Mouse (Mus musculus) midbrain, embryonic 11.5 days (tissue): ENCODE data around the gene Polr1b. TPM values are rescaled to one million over a fixed set of nuclear protein-coding genes. Genes with fewer than 3 reads are reported as not detected.

ENCODE experiments used
- ATAC-seq: fragments of 200-750 bp; cut with Nextera tagmentation; 2 replicates; pipeline ENCODE4 v1.8.0; 2017; ENCODE audit warnings: moderate TSS enrichment, moderate library complexity; ENCODE audit not compliant: low FRiP score
- DNase-seq: peaks from one replicate; pipeline ENCODE4 v3.0.0; 2015; ENCODE audit warnings: low spot score; ENCODE audit errors: missing footprints
- H3K27ac ChIP-seq: fragments of 300-500 bp; sonication (generic); 2 replicates; pipeline ENCODE4 v1.5.1; 2014; ENCODE audit warnings: low read depth, low read length
- H3K27me3 ChIP-seq: fragments of 300-500 bp; sonication (generic); 2 replicates; pipeline ENCODE4 v1.6.1; 2014; ENCODE audit warnings: mild to moderate bottlenecking, low read length, moderate library complexity, mixed read lengths; ENCODE audit not compliant: control insufficient read depth, insufficient read depth
- H3K36me3 ChIP-seq: fragments of 300-500 bp; sonication (generic); 2 replicates; pipeline ENCODE4 v1.6.1; 2014; ENCODE audit warnings: mild to moderate bottlenecking, low read length, moderate library complexity, mixed read lengths; ENCODE audit not compliant: control insufficient read depth, insufficient read depth
- H3K4me1 ChIP-seq: fragments of 300-500 bp; sonication (generic); 2 replicates; pipeline ENCODE4 v1.6.1; 2014; ENCODE audit warnings: low read length; ENCODE audit not compliant: control insufficient read depth, insufficient read depth
- H3K4me2 ChIP-seq: fragments of 300-500 bp; sonication (generic); 2 replicates; pipeline ENCODE4 v1.6.1; 2014; ENCODE audit warnings: mild to moderate bottlenecking, moderate library complexity
- H3K4me3 ChIP-seq: fragments of 300-500 bp; sonication (generic); 2 replicates; pipeline ENCODE4 v1.5.1; 2014; ENCODE audit warnings: low read depth, low read length
- H3K9ac ChIP-seq: fragments of 300-500 bp; sonication (generic); 2 replicates; pipeline ENCODE4 v1.6.1; 2014; ENCODE audit warnings: low read length
- H3K9me3 ChIP-seq: fragments of 300-500 bp; sonication (generic); 2 replicates; pipeline ENCODE4 v1.6.1; 2016; ENCODE audit warnings: low read length; ENCODE audit not compliant: control insufficient read depth
- WGBS: fragments of 180-500 bp; shearing (Covaris S2); extraction: QIAGEN DNeasy Blood & Tissue Kit; methylation state at CpG from one replicate; pipeline ENCODE4 v1.1.7; 2014; 5-methylcytosine and 5-hydroxymethylcytosine counted together
- polyA plus RNA-seq: library from polyadenylated mRNA; unstranded; fragments of >200 nt; fragmentation: Nextera tagmentation; extraction: Ambion mirVana; gene quantifications from 2 replicates; pipeline ENCODE4 v1.2.1, GENCODE M21; 2014

Gene Polr1b
- polyA plus RNA-seq, 1 experiment from 2014 or later = 18.4 TPM

DNA sequence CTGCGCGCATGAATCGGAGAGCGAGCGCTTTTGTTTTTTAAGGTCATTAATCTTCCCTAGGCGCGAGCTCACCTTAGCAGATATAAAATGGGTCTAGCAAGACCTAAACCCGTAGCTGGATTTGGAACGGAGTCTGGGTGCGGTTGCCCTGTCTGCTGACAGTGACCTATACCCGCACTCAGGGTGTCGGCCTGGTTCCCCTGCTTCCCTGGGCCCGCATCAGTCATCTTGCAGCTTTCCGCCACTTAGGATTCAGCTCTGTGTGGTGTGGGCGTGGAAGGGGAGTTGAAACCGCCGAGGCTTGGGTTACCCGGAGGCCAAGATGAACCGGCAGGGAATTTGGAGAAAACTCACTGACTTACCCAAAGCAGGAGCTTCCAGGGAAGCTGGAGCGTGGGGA, 34.5 kb upstream of the Polr1b start:
- ATAC-seq (peak; percentile 68), DNase-seq (no peak)
- H3K27me3 ChIP-seq = no peaks in the 10 kb centered on the region
- H3K27ac ChIP-seq = no peak overlapping the region
- peak overlapping the region; percentile 84 for H3K9ac ChIP-seq
- no peaks in the 10 kb centered on the region for H3K9me3 ChIP-seq
- peaks cover 9% of the 10 kb centered on the region for H3K4me1 ChIP-seq
- H3K36me3 ChIP-seq = no peaks in the 10 kb centered on the region
- peak overlapping the region; percentile 78 for H3K4me3 ChIP-seq
- under 1% methylated on average over 20 of the region's 20 CpGs for WGBS
- peak overlapping the region; percentile 54 for H3K4me2 ChIP-seq

DNA sequence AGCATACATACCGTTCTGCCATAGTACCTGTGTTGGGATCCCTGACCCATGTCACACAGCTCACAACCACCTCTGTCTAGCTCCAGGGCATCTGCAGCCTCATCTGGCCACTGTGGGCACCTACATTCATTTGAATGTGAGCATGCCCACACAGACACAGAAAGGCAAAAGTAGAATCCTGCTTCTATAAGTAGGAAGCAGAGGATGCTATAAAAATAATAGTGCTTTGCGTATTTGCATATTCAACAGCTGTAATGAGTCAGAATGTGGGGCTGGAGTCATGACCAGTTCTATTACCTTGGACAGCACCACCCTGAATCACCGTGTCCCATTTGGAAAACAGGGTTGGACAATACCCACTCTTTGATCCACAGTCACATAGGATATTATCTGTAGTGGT, 30.5 kb upstream of the Polr1b start:
- ATAC-seq (no peak), DNase-seq (no peak)
- Histone ChIP-seq H3K4me2 (no peak overlapping the region), H3K27me3 (no peaks in the 10 kb centered on the region), H3K9me3 (no peaks in the 10 kb centered on the region), H3K36me3 (no peaks in the 10 kb centered on the region), H3K27ac (no peak overlapping the region), H3K9ac (no peak overlapping the region), H3K4me1 (peaks cover 9% of the 10 kb centered on the region), H3K4me3 (no peak overlapping the region)
- WGBS = 92% methylated on average over 3 of the region's 3 CpGs

DNA sequence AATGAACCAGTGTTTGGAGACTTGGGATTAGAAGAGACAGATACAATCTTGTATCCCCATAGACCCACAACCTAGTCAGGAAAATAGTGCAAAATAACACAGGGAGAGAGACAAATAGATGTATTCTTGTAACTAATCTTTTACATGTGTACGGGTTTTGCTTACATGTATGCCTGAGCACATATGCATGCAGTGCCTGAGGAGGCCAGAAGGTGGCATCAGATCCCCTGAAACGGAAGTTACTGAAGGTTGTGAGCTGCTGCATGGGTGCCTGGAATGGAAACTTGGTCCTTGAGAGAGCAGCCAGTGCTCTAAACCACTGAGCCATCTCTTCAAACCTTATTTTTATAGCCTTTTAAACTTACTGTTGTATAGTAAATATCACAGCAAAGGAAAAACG, 22.5 kb upstream of the Polr1b start:
- ATAC-seq = no peak
- 84% methylated on average over 3 of the region's 3 CpGs for WGBS
- peak; percentile 78 for DNase-seq
- Histone ChIP-seq H3K4me1 (no peaks in the 10 kb centered on the region), H3K9ac (no peak overlapping the region), H3K27ac (no peak overlapping the region), H3K4me3 (no peak overlapping the region), H3K36me3 (0 out of 2 replicates have a peak, but pooled peaks cover 2% of the 10 kb centered on the region), H3K9me3 (no peaks in the 10 kb centered on the region), H3K4me2 (no peak overlapping the region), H3K27me3 (no peaks in the 10 kb centered on the region)

DNA sequence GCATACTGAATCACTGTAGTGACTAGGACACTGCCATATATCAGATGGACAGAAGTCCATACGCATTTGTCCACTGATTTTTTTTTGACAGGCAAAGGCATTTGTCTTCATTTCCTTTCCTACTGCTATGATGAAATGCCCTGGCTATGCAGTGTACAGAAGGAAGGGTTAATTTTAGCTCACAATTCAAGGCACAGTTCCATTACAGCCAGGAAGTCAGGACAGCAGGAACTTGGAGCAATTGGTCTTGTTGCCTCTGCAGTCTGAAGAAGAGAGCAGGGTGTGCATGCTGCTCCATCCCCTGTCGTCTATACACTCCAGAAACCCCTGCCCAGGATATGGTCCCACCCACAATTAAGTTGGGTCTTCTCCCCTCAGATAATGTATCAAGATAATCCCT, 21.6 kb upstream of the Polr1b start:
- peak; percentile 54 for DNase-seq
- Histone ChIP-seq H3K4me3 (no peak overlapping the region), H3K27ac (no peak overlapping the region), H3K27me3 (no peaks in the 10 kb centered on the region), H3K4me1 (no peaks in the 10 kb centered on the region), H3K9me3 (no peaks in the 10 kb centered on the region), H3K36me3 (0 out of 2 replicates have a peak, but pooled peaks cover 2% of the 10 kb centered on the region), H3K9ac (no peak overlapping the region), H3K4me2 (no peak overlapping the region)
- WGBS = 83% methylated on average over 2 of the region's 2 CpGs
- ATAC-seq = no peak

DNA sequence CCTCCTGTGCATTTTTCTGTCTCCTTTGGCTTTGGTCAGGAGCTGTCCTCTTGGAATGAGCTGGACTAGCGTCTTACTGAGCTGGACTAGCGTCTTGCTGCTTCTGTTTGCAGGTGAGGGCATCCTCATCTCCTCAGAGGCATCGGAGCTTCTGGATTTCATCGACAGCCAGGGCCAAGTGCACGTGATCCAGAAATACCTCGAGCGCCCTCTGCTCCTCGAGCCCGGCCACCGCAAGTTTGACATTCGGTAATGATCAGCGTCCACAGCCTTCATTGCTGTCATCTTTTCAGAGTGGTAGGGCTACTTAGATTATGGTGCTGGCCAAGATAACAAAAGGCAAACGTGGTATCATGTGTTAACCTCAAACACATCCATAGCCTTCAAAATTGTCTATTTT, 19.7 kb upstream of the Polr1b start:
- no peaks in the 10 kb centered on the region for H3K27me3 ChIP-seq
- DNase-seq (no peak), ATAC-seq (no peak)
- H3K36me3 ChIP-seq = 0 out of 2 replicates have a peak, but pooled peaks cover 4% of the 10 kb centered on the region
- H3K9me3 ChIP-seq = no peaks in the 10 kb centered on the region
- H3K4me1 ChIP-seq = no peaks in the 10 kb centered on the region
- H3K27ac ChIP-seq = no peak overlapping the region
- H3K4me2 ChIP-seq = no peak overlapping the region
- whole genome bisulfite sequencing = 75% methylated on average over 13 of the region's 13 CpGs
- H3K9ac ChIP-seq = no peak overlapping the region
- no peak overlapping the region for H3K4me3 ChIP-seq

DNA sequence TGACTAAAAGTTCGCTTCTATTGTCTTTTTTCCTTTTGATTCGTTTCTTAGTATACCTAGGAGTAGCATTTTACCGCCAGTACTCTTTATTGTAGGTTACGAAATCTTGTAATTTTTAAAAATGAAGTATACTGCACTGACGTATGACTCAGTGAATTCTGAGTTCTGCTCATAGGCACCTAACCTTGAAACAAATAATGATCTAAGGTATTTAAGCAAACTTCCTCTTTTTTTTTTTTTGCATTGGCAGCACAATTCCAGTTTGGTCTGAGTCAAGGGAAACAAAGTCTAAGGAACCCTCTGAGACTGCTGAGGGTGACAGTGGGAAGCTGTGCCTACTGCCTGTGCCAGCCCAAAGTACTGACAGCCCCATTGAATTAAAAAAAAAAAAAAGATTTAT, 17.3 kb upstream of the Polr1b start:
- Histone ChIP-seq H3K4me2 (no peak overlapping the region), H3K4me1 (no peaks in the 10 kb centered on the region), H3K9ac (no peak overlapping the region), H3K27me3 (no peaks in the 10 kb centered on the region), H3K36me3 (peaks cover 5% of the 10 kb centered on the region; the same call in 1 of the 2 replicates), H3K4me3 (no peak overlapping the region), H3K27ac (no peak overlapping the region), H3K9me3 (no peaks in the 10 kb centered on the region)
- WGBS = 90% methylated on average over 5 of the region's 5 CpGs
- ATAC-seq = no peak
- no peak for DNase-seq

DNA sequence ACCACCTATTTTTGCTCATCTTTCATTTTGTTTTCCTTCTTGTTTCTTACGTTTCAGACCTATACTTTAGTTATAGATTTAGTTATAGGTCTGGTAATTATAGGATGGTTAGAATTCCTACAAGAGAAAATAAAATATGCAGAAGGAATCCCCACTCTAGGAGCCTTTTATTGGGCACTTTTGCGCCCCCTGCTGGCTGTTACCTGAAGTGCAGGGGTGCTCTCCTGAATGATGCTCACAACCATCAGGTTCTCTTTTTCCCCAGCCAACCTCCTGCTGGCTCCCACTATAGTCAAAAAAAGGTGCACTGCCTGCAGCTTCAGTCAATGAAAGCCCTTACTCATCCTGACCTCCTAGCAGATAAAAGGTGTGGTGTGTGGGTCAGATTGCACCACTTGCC, 15.8 kb upstream of the Polr1b start:
- H3K4me3 ChIP-seq = no peak overlapping the region
- ATAC-seq = no peak
- H3K4me1 ChIP-seq = no peaks in the 10 kb centered on the region
- 55% methylated on average over 2 of the region's 2 CpGs for WGBS
- peaks cover 5% of the 10 kb centered on the region; the same call in 1 of the 2 replicates for H3K36me3 ChIP-seq
- H3K4me2 ChIP-seq = no peak overlapping the region
- peak; percentile 94 for DNase-seq
- no peaks in the 10 kb centered on the region for H3K9me3 ChIP-seq
- H3K27ac ChIP-seq = no peak overlapping the region
- no peak overlapping the region for H3K9ac ChIP-seq
- no peaks in the 10 kb centered on the region for H3K27me3 ChIP-seq

DNA sequence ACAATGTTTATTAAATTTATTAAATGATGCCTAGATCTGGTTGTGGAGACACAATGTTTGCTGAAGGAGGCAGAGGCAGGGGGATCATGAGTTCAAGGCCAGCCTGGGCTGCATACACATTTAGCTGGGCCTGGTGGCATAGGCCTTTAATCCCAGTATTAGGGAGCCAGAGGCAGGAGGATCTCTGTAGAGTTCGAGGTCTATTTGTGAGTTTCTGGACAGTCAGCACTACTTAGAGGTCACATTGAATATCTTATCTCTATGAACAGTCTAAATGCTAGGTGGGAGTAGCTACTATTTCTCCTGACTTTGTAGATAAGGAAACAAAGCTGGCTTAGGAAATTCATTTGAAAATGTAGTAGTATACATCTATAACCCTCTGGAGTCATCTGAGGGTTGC, 13.3 kb upstream of the Polr1b start:
- Histone ChIP-seq H3K9me3 (no peaks in the 10 kb centered on the region), H3K27ac (no peak overlapping the region), H3K4me3 (no peak overlapping the region), H3K4me2 (no peak overlapping the region), H3K9ac (no peak overlapping the region), H3K36me3 (peaks cover 5% of the 10 kb centered on the region; the same call in 1 of the 2 replicates), H3K4me1 (no peaks in the 10 kb centered on the region), H3K27me3 (no peaks in the 10 kb centered on the region)
- 94% methylated on average over 1 of the region's 1 CpGs for WGBS
- DNase-seq (no peak), ATAC-seq (no peak)

DNA sequence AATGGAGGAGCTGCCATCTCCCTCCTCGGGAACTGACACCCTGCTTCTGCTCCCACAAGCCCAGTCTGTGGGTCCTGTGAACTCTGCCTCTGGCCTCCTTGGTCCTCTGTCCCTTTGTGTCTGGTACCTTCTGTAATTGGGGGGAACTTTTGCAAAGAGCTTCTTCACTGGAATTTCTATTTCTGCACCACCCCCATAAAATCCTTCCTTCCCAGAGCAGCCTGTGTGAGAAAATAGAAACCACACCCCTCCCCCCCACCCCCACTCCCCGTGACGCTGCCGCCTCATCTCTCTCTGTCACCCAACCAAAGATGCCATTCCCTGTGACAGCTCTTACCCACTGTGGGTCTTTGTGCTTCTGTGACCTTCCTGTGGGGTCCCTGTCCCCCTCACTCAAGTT, 10.4 kb upstream of the Polr1b start:
- H3K36me3 ChIP-seq = peaks cover 5% of the 10 kb centered on the region; the same call in 1 of the 2 replicates
- no peak overlapping the region for H3K4me2 ChIP-seq
- no peak overlapping the region for H3K9ac ChIP-seq
- ATAC-seq (no peak), DNase-seq (no peak)
- WGBS = 89% methylated on average over 4 of the region's 4 CpGs
- no peaks in the 10 kb centered on the region for H3K27me3 ChIP-seq
- H3K4me3 ChIP-seq = no peak overlapping the region
- H3K9me3 ChIP-seq = no peaks in the 10 kb centered on the region
- no peak overlapping the region for H3K27ac ChIP-seq
- no peaks in the 10 kb centered on the region for H3K4me1 ChIP-seq

DNA sequence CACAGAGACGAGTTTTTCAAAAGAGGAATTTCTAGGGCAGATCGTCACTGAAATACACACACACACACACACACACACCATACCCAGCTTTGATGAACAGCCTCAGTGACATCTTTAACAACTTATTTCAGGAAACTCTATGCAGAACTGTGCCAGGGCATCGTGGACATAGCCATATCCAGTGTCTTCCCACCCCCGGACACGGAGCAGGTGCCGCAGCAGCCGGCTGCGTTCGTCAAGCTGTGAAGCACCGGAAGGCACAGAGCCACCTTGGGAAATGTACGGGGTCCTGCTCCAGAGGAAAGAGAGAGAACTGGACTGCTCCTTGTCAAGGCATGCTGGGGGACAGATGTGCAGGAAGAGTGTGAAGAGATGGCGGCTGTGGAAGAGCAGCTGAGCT, 8.0 kb upstream of the Polr1b start:
- no peak overlapping the region for H3K9ac ChIP-seq
- H3K4me3 ChIP-seq = no peak overlapping the region
- H3K9me3 ChIP-seq = no peaks in the 10 kb centered on the region
- ATAC-seq = no peak
- no peak overlapping the region for H3K27ac ChIP-seq
- no peak for DNase-seq
- no peak overlapping the region for H3K4me2 ChIP-seq
- no peaks in the 10 kb centered on the region for H3K4me1 ChIP-seq
- H3K27me3 ChIP-seq = no peaks in the 10 kb centered on the region
- H3K36me3 ChIP-seq = no peaks in the 10 kb centered on the region
- 92% methylated on average over 12 of the region's 12 CpGs for WGBS
